Mouse (Mus musculus) frontal cortex, postnatal 14 days (tissue): ENCODE measurements around the gene Pdcd6ip.
"Not testable (repeated sequence)": the region's sequence is repeated elsewhere in the genome, so short reads cannot be mapped to it uniquely, and the experiment has no call there.

Source experiments
- DNase-seq, 2 experiments: peaks; one replicate each; pipeline ENCODE4 v3.0.0; 2022; ENCODE audit warnings: low spot score in 2 of 2

The Pdcd6ip gene

DNA sequence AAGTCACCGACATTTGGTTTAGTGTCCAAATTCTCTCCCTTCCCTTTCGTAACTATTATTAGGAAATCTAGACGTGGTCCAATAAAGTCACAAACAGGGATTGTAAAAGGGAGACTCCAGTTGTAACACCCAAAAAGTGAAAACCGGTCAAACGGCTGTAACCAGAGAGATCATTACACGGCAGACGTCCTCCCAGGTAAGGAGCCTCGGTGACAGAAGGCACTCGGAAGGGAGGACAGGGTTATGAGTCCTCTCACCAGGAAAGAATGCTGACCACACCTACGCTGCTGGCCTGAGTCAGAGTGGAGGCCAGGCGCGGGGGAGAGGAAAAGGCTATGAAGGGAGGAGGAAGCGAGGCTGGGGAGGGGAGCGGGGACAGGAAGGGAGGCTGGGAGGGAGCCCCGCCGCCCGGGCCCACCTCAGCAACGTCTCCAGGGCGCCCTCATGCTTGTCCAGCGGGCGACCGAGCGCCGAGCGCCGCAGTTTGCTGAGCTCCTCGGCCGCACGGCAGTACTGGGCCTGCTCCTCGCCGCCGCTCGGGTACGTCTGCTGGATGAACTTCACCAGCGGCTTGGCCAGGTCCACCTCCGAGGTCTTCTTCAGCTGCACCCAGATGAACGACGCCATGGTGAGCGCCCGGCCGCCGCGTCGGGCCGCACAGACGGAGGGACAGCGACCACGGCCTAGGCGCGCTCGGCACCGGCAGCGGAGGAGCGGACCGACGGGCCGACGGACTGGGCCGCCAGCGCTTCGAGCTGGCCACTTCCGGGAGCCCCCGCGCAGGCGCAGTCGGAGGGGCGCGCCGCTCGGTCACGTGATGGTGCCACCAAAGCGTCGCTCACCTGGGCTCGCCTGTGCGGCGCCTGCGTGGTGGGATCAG, at the start of gene Pdcd6ip:
Gene Pdcd6ip, minus strand, starts transcription at position 779 of the 880 bp plus-strand sequence.
- peak; percentile 84 to 91 for DNase-seq

GRCm38 (mm10) chr9:113755888-113756719, 48.0 kb upstream of the Pdcd6ip start:
- DNase-seq, result no peak

- DNase-seq, result no peak
These were observed 41.3 kb upstream of the Pdcd6ip start for GRCm38 (mm10) chr9:113749356-113749755.

- DNase-seq, result no peak
These were observed 35.2 kb upstream of the Pdcd6ip start for GRCm38 (mm10) chr9:113743291-113743690.

- peak in 1 of 2 experiments; percentile 19 for DNase-seq
These were observed 34.3 kb upstream of the Pdcd6ip start for GRCm38 (mm10) chr9:113742361-113742794.

DNA sequence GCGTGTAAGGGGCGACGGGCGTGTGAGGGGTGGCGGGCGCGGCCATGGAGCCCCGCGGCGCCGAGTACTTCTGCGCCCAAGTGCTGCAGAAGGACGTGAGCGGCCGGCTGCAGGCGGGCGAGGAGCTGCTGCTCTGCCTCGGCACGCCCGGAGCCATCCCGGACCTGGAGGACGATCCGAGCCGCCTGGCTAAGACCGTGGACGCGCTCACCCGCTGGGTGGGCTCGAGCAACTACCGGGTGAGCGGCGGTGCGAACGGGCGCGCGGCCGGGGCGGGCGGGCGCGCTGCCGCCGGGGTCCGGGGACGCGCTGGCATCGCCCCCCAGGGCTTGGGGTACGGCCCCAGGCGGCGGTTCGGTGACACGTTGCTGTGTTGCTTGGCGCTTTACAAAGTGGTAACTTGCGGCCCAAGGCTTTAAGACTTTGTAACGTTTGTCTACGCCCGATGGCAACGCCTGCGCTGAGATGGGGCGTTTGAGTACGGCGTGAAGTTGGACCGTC, 33.6 kb upstream of the Pdcd6ip start:
- DNase-seq, result peak in 1 of 2 experiments; percentile 26

GRCm38 (mm10) chr9:113741108-113741636, 33.1 kb upstream of the Pdcd6ip start, which contains the start of gene Clasp2:
Gene Clasp2, plus strand, starts transcription at chr9:113741473.
- peak; percentile 58 to 61 for DNase-seq

DNA sequence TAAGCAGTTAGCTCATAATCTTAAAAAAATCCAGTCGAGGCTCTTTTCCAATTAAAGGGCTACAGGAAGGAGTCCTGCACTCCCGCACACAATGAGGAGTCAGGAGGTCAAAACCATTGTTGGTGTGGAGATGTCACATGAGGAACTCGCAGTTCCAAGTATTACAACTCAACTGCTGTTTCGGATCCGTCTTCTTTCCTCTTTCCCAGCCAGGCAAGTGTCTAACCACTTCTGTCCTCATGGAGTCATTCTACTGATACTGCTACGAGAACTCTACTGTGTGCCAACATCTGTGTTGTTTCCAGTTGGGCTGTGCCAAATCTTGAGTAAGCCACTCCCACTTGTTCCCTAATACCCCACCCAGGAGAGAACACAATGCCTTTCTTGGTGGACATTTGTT, 30.9 kb upstream of the Pdcd6ip start:
- no peak for DNase-seq

DNA sequence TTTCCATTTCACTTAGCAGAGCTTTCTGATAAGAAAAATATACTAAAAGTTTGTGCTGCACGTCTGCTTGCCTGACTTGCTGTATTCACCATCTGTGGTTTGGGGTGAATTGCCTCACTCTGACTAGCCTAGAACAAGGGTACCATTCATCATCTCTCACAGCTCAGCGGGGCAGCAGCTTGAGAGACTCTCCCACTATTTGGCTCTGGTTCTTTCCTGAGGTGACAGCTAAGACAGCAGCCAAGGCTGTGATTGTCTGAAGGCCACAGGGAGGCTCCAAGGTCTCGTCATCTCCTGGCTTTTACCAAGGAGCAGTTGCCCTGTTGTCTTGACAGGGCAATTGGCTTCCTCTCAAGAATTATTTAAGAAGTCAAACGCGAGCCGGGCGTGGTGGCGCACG, 30.0 kb upstream of the Pdcd6ip start:
- DNase-seq, result no peak

- no peak for DNase-seq
These were observed 27.9 kb upstream of the Pdcd6ip start for GRCm38 (mm10) chr9:113735920-113736319.

- DNase-seq, result no peak
These were observed 23.5 kb upstream of the Pdcd6ip start for GRCm38 (mm10) chr9:113731540-113731939.

DNA sequence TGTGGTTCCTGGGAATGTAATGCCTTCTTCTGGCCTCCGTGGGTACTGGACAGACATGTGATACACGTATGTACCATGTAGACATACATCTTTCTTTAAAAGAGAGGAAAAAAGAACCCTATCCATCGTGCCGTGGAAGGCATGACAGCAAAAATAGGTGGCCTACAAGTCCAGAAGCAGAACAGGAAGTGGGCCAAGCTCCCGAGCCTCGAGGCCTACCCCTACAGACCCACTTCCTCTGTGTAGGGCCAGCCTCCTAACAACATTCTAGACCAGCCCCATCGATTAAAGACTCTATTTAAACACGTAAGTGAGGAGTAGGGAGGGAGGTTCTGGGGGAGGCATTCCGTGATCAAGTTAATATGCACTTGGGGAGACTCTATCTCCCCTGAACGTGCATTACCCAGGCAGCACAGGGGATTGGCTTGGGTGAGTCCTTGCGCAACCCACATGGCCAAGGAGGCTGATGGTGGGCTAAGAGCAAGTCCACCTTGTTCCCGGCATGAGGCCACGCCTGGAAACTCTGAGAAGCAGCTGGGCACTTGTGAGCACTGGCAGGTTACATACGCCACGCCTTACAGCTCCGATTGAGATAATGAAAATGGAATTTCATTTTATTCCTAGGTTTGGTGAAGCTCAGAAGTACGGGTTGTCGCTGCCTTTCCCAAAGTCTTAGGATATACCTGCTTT, 19.1 kb upstream of the Pdcd6ip start:
- no peak for DNase-seq

DNA sequence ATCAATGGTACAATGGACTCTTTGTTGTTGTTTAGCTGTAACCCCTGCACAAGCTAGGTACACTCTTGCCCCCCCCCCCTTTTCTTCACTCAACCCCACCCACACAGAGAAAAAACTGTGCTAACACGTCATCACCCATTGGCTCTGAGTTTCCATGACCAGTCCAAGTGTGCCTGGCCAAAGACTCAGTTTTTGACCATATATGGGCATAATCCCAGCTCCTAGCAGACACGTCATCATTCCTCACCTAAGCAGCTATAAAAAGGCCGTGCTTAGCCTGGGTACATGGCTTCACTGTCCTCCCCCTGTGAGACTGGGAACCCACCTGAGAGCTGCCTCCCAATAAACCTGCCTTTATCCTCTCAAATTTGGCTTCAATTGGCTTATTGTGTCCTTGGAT, 18.1 kb upstream of the Pdcd6ip start:
- no peak for DNase-seq

DNA sequence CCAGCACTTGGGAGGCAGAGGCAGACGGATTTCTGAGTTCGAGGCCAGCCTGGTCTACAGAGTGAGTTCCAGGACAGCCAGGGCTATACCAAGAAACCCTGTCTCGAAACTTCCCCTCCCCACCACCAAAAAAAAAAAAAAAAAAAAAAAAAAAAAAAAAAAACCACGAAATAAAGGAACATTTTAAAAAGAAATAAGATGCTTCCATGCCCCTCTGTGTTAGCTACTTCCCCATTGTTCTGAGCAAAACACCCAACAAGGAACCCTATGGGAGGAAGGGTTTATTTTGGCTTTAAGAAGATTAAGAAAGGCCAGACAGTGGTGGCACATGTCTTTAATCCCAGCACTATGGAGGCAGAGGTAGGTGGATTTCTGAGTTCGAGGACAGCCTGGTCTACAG, 17.6 kb upstream of the Pdcd6ip start:
- not testable (repeated sequence) for DNase-seq

DNA sequence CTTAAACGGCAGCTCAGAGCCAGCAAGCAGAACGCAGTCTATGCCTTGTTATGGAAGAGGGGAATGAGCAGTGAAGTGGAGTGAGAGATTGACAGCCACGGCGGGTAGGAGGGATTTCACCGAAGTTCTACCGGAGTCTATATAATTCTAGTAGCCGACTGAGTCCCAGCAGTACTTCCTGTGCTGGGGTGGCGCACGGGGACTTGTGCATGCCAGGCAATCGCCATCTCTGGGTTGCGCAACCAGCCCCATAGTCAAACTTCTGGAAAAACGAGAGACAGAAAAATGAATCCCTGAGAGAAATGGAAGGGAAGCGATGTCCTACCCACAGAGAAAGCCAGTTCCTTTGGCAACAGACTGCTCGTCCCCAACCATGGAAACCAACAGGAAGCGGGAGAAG, 16.6 kb upstream of the Pdcd6ip start:
- no peak for DNase-seq

DNA sequence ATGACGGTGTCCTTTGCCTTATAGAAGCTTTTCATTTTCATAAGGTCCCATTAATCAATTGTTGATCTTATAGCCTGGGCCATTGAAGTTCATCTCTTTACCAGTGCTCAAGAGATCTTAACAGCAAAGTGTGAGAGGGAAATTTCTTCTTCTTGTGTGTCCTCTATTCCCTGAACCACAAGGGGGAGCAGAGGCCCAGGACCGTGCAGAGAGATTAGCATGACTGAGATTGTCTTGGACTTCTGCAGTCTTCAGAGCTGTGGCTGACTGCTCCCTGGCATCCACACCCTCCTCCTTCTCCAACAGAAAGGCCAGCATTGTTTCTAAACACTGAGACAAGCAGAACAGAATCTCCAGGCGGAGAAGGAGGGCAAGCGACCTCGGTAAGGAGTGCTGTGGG, 11.0 kb upstream of the Pdcd6ip start:
- no peak for DNase-seq

- no peak for DNase-seq
These were observed 2.8 kb upstream of the Pdcd6ip start for GRCm38 (mm10) chr9:113710871-113711270.

DNA sequence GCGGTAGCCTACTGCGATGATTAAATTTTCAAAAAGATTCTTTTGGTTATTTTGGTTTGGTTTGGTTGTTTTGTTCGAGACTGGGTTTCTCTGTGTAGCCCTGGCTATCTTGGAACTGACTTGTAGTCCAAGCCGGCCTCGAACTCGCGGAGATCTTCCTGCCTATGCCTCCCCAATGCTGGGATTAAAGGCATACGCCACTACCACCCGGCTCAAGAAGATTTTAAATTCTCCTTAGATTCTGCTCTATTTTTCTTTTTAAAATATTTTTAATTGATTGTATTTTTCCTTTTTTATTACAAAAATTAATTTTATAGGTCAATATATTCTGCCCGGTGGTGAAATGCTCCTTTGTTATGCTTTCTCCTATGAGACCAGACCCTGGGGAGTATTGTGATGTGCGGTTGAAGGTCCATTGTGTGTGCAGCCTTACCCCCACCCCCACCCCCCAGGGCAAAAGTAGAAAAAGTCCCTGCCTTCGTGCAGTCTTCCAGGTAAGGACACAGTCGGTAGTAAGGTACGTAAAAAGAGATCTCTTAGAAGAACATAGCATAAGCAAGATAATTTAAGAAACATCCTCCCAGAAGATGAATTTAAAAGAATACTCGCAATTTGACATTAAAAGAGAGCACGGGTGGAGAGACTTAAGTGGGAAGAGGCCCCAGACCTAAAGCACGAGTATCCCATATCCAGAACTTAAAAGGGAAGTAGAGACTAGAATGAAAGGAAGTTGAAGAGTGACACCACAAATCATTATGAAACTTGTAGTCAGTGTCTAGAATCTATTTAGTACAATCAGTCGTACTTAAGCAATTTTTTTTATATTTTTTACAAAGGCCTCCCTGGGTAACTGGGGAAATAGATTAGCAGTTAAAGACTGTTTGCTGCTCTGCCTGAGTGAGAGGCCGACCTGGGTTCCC, 562 bp upstream of the Pdcd6ip start:
- no peak for DNase-seq

GRCm38 (mm10) chr9:113706841-113707240, 1.2 kb downstream of the Pdcd6ip start:
- no peak for DNase-seq

- no peak for DNase-seq
These were observed 2.0 kb downstream of the Pdcd6ip start for GRCm38 (mm10) chr9:113706108-113706507.
